Mouse (Mus musculus) spleen, adult 2 months (tissue): ENCODE data around the gene Rabep2. TPM values are rescaled to one million over a fixed set of nuclear protein-coding genes. Genes with fewer than 3 reads are reported as not detected.

ENCODE experiments used
- DNase-seq, 2 experiments: peaks; one replicate each; pipeline versions ENCODE4 v3.0.0 to v3.0.0-alpha.2; 2012 to 2021; ENCODE audit warnings: low spot score in 2 of 2, low read depth in 1 of 2
- H3K27ac ChIP-seq: fragments of 200-500 bp; 2 replicates; pipeline ENCODE4 v1.5.1; 2012; ENCODE audit warnings: low read length, inconsistent platforms; ENCODE audit not compliant: insufficient read depth
- H3K27me3 ChIP-seq: fragments of 200-500 bp; 2 replicates; pipeline ENCODE4 v1.6.1; 2012; ENCODE audit warnings: mild to moderate bottlenecking, moderate library complexity, low read length, inconsistent platforms; ENCODE audit not compliant: control insufficient read depth, insufficient read depth
- H3K36me3 ChIP-seq: fragments of 200-500 bp; 2 replicates; pipeline ENCODE4 v1.6.1; 2012; ENCODE audit warnings: mild to moderate bottlenecking, low read length, inconsistent platforms; ENCODE audit not compliant: control insufficient read depth, insufficient read depth
- H3K4me1 ChIP-seq: fragments of 200-500 bp; 2 replicates; pipeline ENCODE4 v1.6.1; 2011; ENCODE audit warnings: inconsistent platforms; ENCODE audit not compliant: control insufficient read depth, insufficient read depth, insufficient read length
- H3K4me3 ChIP-seq: fragments of 200-500 bp; 2 replicates; pipeline ENCODE4 v1.5.1; 2011; ENCODE audit warnings: mild to moderate bottlenecking, inconsistent platforms; ENCODE audit not compliant: insufficient read depth, insufficient read length; ENCODE audit errors: extremely low read depth
- CTCF ChIP-seq: fragments of 200-500 bp; IDR thresholded peaks from 2 replicates; pipeline ENCODE4 v1.5.1; 2011; ENCODE audit warnings: mild to moderate bottlenecking, inconsistent platforms; ENCODE audit not compliant: insufficient read depth, insufficient read length, insufficient replicate concordance; ENCODE audit errors: extremely low read depth
- POLR2A ChIP-seq: fragments of 200-500 bp; IDR thresholded peaks from 2 replicates; pipeline ENCODE4 v1.6.1; 2011; ENCODE audit warnings: low read depth, low read length, inconsistent platforms
- WGBS: fragments of 180-500 bp; shearing (Covaris S2); methylation state at CpG from one replicate; pipeline ENCODE4 v1.1.7; 2018; 5-methylcytosine and 5-hydroxymethylcytosine counted together
- polyA plus RNA-seq: library from polyadenylated mRNA; depleted of rRNA; stranded (reverse); fragments of >200 nt; gene quantifications from 2 replicates; pipeline ENCODE4 v1.2.3, GENCODE M21; 2012

The Rabep2 gene
- polyA plus RNA-seq, 1 experiment, result 60.3 TPM

DNA sequence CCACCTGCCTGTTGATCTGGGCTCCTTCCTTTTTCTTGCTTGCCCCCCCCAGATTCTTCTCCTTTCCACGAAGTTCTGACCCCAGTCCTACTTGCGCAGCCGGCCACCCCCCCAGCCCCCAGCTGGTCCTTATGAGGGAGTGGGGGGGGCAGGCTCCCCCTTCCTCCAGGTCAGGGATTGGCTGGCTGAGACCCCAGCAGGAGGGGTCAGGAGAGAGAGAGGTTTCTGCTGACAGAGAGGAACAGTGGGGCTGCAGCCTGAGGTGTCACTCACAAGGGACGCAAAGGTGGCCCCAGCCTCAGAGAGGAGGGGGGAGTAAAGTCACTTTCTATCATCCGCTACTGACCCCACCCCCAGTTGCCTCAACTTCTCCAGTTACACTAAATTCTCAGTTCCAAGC lies 34.4 kb downstream of the Rabep2 start, which contains the start of gene Atp2a1:
Gene Atp2a1 (minus strand): TSS at position 105 of the 400 bp plus-strand sequence.
- TF ChIP-seq CTCF (no peak), POLR2A (no peak)
- no peak within 1 kb of the TSS for H3K4me3 ChIP-seq
- no peaks in the 10 kb centered on the region for H3K27me3 ChIP-seq
- H3K36me3 ChIP-seq, result peaks cover 8% of the 10 kb centered on the region
- H3K27ac ChIP-seq, result no peak within 1 kb of the TSS
- DNase-seq, result no peak
- WGBS, result 66% methylated on average over 5 of the region's 5 CpGs
- no peaks in the 10 kb centered on the region; the same call in 1 of the 2 replicates for H3K4me1 ChIP-seq

DNA sequence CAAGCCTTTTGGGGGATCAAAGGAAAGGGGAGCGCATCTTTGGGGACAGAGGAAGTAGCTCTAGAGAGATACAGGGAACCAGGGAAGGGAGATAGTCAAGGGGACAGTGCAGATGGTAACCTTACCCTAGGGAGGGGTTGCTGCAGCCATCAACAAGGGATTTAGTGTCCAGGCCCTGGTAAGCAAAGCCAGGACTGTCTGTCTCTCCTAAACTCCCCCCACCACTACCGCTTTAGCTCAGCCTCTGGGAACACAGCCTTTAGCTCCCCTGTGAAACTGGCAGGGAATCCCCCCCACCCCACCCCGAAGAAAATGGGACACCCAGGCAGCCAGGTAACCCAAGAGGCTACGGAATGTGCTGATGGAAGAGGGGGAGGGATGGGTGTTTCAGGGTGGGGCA lies 35.0 kb downstream of the Rabep2 start:
- DNase-seq, result no peak
- no peaks in the 10 kb centered on the region; the same call in 1 of the 2 replicates for H3K4me1 ChIP-seq
- 73% methylated on average over 4 of the region's 4 CpGs for WGBS
- peaks cover 11% of the 10 kb centered on the region for H3K36me3 ChIP-seq
- H3K27ac ChIP-seq, result no peak overlapping the region
- no peaks in the 10 kb centered on the region for H3K27me3 ChIP-seq
- TF ChIP-seq POLR2A (no peak), CTCF (no peak)
- H3K4me3 ChIP-seq, result no peak overlapping the region

DNA sequence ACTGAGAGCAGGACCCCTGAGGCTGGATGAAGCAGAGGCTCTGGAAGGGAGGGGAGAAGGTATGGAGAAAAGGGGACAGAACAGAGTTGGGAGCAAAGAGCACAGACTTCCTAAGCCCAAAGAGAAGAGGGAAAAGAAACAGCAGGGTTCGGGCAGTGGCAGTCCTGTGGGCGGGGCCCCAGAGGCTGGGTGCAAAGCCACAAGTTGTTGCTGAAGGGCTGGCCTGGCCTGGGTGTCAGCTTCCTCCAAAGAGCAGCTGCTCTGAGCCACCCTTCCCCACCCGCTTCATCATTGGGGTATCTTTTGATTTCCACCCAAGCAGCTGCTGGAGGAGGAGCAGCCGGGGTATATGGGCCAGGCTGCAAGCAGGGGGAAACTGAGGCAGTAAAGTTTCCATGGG lies 35.6 kb downstream of the Rabep2 start:
- Histone ChIP-seq H3K27ac (no peak overlapping the region), H3K4me3 (no peak overlapping the region), H3K4me1 (no peaks in the 10 kb centered on the region; the same call in 1 of the 2 replicates), H3K27me3 (no peaks in the 10 kb centered on the region), H3K36me3 (peaks cover 17% of the 10 kb centered on the region)
- DNase-seq, result no peak
- 18% methylated on average over 4 of the region's 4 CpGs for WGBS
- TF ChIP-seq CTCF (no peak), POLR2A (no peak)

DNA sequence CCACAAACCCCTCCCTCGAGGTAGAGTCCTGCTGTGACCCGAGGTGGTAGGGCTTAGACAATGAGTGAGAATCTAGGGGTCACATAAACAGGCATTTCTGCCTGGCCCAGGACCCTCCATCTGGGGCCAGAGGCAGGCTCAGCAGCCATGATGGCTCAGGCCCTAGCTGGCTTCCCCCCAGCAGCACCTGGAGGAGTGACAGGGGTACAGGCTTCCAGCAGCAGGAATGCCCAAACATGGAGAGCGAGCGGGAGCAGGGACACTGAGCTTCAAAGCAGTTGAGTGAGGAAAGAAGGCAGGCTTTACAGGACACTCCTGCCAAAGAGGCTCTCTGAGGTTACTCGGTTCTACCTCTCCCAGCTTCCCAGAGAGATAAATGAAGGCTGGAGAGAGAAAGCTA lies 36.3 kb downstream of the Rabep2 start:
- 79% methylated on average over 5 of the region's 5 CpGs for WGBS
- no peak for DNase-seq
- no peak overlapping the region for H3K4me3 ChIP-seq
- H3K27ac ChIP-seq, result no peak overlapping the region
- H3K36me3 ChIP-seq, result peaks cover 19% of the 10 kb centered on the region
- no peaks in the 10 kb centered on the region for H3K27me3 ChIP-seq
- no peaks in the 10 kb centered on the region; the same call in 1 of the 2 replicates for H3K4me1 ChIP-seq
- TF ChIP-seq POLR2A (no peak), CTCF (no peak)

DNA sequence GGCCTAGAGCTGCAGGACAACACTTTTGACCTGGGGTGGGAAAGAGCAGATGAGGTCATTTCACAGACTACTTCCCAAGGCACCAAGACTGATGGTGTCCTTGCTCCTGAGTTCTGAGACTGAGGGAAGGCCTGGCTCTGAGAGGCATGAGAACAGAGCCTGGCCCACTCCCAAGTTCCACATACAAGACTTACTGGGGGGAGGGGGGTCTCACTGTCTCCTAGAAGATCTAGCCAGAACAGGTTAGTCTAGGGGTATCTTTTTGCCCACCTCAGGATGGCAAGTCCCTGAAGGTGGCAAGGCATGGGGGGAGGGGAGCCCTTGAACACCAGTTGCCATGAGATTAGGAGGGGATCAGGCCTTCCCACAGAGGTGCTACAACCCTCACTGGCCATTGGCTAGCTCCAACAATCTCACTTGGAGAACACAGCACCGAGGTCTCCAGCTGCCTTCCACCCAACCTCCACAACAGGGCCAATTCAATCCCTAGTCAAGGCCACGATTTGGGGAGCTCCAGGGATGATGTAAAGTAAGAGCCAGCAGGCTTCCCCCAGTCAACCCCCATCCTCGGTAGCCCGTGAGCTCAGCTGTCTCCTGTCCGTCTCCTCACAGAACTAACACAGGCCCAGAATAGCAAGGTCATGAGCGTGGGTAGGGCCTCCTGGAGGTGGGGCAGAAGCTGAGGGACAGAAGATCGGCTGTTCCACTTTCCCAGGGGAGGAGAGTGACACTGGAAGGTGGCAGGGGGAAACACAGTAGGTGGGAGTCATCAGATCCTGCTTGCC lies 36.9 kb downstream of the Rabep2 start:
- Histone ChIP-seq H3K36me3 (peaks cover 19% of the 10 kb centered on the region), H3K27ac (no peak overlapping the region), H3K4me3 (no peak overlapping the region), H3K27me3 (no peaks in the 10 kb centered on the region), H3K4me1 (peaks cover 2% of the 10 kb centered on the region; the same call in 1 of the 2 replicates)
- DNase-seq, result no peak
- no peak for TF ChIP-seq CTCF
- WGBS, result 62% methylated on average over 7 of the region's 7 CpGs

DNA sequence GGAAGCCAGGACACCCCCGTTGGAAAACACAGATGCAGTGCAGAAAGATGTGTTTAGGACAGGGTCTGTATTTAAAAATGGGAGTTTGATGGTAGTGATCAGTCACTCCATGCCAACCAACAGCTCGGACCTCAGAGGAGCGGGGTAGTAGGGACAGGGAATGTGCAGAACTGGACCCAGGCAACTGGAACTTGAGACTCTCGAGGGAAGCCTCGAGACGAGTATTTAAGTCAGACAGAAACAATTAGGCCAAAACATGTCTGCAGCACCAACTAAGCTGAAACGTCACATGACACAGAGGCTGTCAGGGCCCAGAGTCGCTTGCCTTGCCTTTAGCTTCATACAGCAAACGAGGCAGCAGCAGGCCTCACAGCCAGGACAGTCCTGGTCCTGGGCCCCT lies 37.6 kb downstream of the Rabep2 start:
- H3K4me3 ChIP-seq, result no peak overlapping the region
- H3K27ac ChIP-seq, result no peak overlapping the region
- 87% methylated on average over 9 of the region's 9 CpGs for WGBS

DNA sequence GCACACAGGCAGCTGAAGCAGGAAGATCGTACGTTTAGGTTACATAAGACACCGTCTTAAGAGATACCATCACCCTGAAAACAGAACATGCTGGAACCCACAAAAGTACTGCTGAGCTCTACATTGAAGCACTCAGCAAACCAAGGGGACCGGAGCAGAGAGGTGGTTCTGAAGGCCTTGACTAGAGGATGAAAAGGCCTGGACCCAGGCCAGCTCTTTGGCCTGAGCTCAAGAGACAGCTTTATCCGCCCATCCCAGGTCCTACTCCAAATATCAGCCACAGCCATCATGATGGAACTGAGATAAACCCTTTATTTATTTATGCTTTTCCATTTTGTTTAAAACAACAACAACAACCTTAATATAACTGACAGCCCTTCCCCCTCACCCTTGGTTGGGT lies 38.1 kb downstream of the Rabep2 start:
- peaks cover 8% of the 10 kb centered on the region; the same call in 1 of the 2 replicates for H3K4me1 ChIP-seq
- no peak overlapping the region for H3K4me3 ChIP-seq
- no peak overlapping the region for H3K27ac ChIP-seq
- peaks cover 23% of the 10 kb centered on the region for H3K36me3 ChIP-seq
- DNase-seq, result no peak
- WGBS, result 81% methylated on average over 5 of the region's 5 CpGs
- TF ChIP-seq CTCF, result no peak
- TF ChIP-seq POLR2A, result no peak
- H3K27me3 ChIP-seq, result no peaks in the 10 kb centered on the region

More for the DNA sequence above, 37.6 kb downstream of the Rabep2 start:
- peaks cover 5% of the 10 kb centered on the region; the same call in 1 of the 2 replicates for H3K4me1 ChIP-seq
- no peak for DNase-seq
- no peak for TF ChIP-seq CTCF
- TF ChIP-seq POLR2A, result no peak
- H3K36me3 ChIP-seq, result peaks cover 22% of the 10 kb centered on the region
- H3K27me3 ChIP-seq, result no peaks in the 10 kb centered on the region
